Mouse (Mus musculus): ENCODE data around the gene H60b. TPM values are rescaled to one million over a fixed set of nuclear protein-coding genes. Genes with fewer than 3 reads are reported as not detected.

Gene H60b
- polyA plus RNA-seq, 1 experiment, result 0.93 TPM

DNA sequence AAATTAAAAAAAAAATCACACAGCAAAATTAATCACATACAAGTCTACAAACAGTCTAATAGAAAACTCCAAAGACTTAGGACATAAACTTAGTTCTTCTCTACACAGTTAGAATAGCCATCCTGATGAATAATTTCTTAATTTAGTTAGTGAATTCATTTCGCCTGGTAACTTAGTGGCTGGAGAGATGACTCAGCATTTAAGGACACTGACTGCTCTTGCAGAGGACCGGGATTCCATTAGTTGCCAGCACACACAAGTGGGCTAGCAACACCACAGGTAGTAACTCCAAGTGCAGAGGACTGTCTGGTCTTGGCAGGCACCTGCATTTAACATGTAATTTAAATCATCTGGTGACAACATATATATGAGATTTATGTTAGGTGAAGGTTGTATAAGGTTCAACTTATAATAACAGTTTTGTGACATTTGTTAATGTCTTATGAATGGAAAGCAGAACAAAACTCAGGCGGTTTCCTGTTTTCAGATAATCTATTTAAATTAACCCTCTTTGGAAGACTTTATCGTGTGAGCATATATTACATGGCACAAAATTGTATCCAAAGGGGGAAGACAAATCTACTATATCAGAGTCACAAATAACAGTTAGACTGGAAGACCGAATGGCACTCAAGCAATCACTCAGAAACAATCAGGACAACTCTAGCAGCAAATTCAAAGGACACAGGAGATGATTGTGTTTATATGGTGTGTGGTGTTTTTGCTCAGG, 138.8 kb downstream of the H60b start:
- no peak for TF ChIP-seq POLR2A (IDR thresholded peaks at IDR 0.05; ENCODE audit: borderline replicate concordance, extremely low read depth, insufficient read depth, insufficient read length, poor library complexity, severe bottlenecking)
- TF ChIP-seq CTCF (IDR thresholded peaks at IDR 0.05; ENCODE audit: borderline replicate concordance, extremely low read depth, insufficient read depth, insufficient read length), result no peak
- no peak for DNase-seq (ENCODE audit: low read depth)

DNA sequence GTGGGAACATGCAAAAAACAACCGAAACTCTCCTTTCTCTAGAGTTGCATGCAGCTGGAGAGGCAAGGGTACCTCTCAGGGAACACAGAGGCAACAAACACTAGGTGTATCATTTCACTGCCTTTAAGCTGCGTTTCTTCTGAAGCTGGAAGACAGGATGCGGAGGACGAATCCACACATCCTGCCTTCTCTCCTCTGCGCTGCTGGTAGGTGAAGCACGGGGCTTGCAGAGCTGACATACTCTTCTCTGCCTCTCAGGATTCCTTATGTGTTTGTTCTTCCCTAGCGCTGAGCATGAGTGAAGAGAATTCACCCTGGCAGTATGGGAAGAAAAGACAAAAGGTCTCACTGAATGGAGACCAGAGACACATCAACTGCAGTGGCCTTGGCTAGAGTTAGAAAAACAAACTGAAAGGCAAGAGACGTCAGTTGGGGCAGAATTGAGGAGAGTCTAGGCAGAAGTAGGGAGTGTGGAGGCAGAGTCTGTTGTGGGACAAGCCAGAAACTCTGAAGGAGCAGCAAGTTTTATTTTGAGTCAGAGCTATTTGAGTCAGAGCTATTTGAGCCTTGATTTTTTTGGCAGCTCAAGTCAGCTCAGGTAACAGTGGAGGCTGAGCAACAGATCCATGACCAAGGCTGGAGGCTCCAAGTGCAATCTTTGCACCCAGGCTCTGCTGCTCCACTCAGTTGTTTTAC, 139.5 kb downstream of the H60b start:
- no peak for DNase-seq (ENCODE audit: low read depth)
- TF ChIP-seq POLR2A (IDR thresholded peaks at IDR 0.05; ENCODE audit: borderline replicate concordance, extremely low read depth, insufficient read depth, insufficient read length, poor library complexity, severe bottlenecking) (no peak), CTCF (IDR thresholded peaks at IDR 0.05; ENCODE audit: borderline replicate concordance, extremely low read depth, insufficient read depth, insufficient read length) (no peak)

DNA sequence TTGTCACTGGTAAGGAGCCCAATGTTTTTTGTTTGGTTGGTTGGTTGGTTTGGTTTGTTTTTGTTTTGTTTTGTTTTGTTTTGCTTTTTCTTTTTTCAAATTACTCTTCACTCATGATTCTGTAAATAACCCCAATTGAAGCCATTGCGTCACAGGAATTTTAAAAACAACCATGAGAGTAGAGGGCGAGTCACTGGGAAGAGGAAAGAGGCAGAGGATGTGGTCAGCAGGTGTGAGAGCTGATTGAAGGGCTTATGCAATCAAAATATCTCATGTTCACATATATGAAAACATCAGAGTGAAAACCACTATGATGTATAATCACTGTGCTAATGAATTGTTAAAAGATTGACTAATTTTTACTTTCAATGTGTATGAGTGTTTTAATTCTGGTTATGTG, 140.9 kb downstream of the H60b start:
- no peak for DNase-seq (ENCODE audit: low read depth)
- TF ChIP-seq CTCF (IDR thresholded peaks at IDR 0.05; ENCODE audit: borderline replicate concordance, extremely low read depth, insufficient read depth, insufficient read length) (no peak), POLR2A (IDR thresholded peaks at IDR 0.05; ENCODE audit: borderline replicate concordance, extremely low read depth, insufficient read depth, insufficient read length, poor library complexity, severe bottlenecking) (no peak)

DNA sequence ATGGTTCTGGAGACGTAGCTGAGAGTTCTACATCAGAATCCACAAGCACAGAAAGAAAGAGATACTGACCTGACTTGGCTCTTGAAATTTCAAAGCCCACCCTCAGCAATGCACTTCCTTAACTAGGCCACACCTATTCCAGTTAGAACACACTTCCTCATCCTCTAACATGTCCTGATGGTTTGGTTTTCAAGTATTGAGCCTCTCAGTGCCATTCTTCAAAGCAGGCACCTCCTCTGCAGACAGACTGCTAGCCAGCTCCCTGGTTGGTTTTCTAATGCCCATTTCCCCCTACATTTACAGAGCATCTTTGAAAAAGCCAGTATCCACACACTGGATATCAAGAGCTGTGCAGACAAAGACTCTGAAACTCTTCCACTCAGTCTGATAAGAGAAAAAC, 143.3 kb downstream of the H60b start:
- TF ChIP-seq POLR2A (IDR thresholded peaks at IDR 0.05; ENCODE audit: borderline replicate concordance, extremely low read depth, insufficient read depth, insufficient read length, poor library complexity, severe bottlenecking) (no peak), CTCF (IDR thresholded peaks at IDR 0.05; ENCODE audit: borderline replicate concordance, extremely low read depth, insufficient read depth, insufficient read length) (no peak)
- DNase-seq (ENCODE audit: low read depth), result no peak

- TF ChIP-seq POLR2A (IDR thresholded peaks at IDR 0.05; ENCODE audit: borderline replicate concordance, extremely low read depth, insufficient read depth, insufficient read length, poor library complexity, severe bottlenecking) (no peak), CTCF (IDR thresholded peaks at IDR 0.05; ENCODE audit: borderline replicate concordance, extremely low read depth, insufficient read depth, insufficient read length) (no peak)
- no peak for DNase-seq (ENCODE audit: low read depth)
Measured at GRCm38 (mm10) chr10:22302344-22303057, 144.1 kb downstream of the H60b start.

- no peak for DNase-seq (ENCODE audit: low read depth)
- TF ChIP-seq POLR2A (IDR thresholded peaks at IDR 0.05; ENCODE audit: borderline replicate concordance, extremely low read depth, insufficient read depth, insufficient read length, poor library complexity, severe bottlenecking), result no peak
- no peak for TF ChIP-seq CTCF (IDR thresholded peaks at IDR 0.05; ENCODE audit: borderline replicate concordance, extremely low read depth, insufficient read depth, insufficient read length)
Measured at GRCm38 (mm10) chr10:22303736-22304135, 145.3 kb downstream of the H60b start.

- TF ChIP-seq CTCF (IDR thresholded peaks at IDR 0.05; ENCODE audit: borderline replicate concordance, extremely low read depth, insufficient read depth, insufficient read length) (no peak), POLR2A (IDR thresholded peaks at IDR 0.05; ENCODE audit: borderline replicate concordance, extremely low read depth, insufficient read depth, insufficient read length, poor library complexity, severe bottlenecking) (no peak)
- no peak for DNase-seq (ENCODE audit: low read depth)
Measured at GRCm38 (mm10) chr10:22305801-22306200, 147.4 kb downstream of the H60b start.

DNA sequence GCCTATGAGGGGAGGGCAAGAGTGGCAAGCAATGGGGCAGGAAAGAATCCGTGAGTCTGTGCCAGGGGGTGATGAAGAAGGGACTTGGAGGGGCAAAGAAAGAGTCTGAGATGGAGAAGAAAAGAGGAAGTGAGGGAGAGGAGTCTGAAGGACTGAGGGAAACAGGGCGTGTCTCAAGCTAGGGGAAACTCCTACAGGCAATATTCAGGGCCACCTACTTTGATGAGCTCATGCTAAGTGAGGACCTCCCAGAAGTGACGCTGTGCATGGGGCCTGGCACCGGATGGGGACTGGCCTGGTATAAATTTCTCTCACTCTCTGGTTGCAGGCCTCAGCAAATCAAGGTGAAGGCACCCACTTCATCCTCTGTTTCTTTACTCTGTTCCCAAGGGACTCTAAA, 148.1 kb downstream of the H60b start:
- DNase-seq (ENCODE audit: low read depth), result no peak
- TF ChIP-seq POLR2A (IDR thresholded peaks at IDR 0.05; ENCODE audit: borderline replicate concordance, extremely low read depth, insufficient read depth, insufficient read length, poor library complexity, severe bottlenecking) (no peak), CTCF (IDR thresholded peaks at IDR 0.05; ENCODE audit: borderline replicate concordance, extremely low read depth, insufficient read depth, insufficient read length) (no peak)

DNA sequence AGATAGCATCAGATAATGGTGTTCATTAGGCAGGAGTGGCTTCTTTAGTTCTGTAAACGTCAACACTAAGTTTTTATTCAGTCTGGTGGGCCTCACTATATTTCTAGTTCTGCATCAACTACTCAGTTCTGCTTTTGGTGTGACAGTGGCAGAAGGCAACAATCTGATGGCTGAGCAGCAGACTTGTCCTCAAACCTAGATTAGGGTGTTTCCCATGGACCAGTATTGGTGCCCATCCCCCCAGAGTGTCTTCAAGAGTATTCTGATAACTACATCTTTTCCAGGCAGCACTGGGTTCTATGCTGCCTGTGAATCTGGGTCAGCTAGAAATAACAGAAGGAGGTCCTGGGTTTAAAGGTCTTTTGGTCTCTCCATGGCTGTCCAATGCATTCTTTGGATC, 149.8 kb downstream of the H60b start:
- TF ChIP-seq CTCF (IDR thresholded peaks at IDR 0.05; ENCODE audit: borderline replicate concordance, extremely low read depth, insufficient read depth, insufficient read length) (no peak), POLR2A (IDR thresholded peaks at IDR 0.05; ENCODE audit: borderline replicate concordance, extremely low read depth, insufficient read depth, insufficient read length, poor library complexity, severe bottlenecking) (no peak)

GRCm38 (mm10) chr10:22322858-22323257, 164.5 kb downstream of the H60b start:
- TF ChIP-seq CTCF (IDR thresholded peaks at IDR 0.05; ENCODE audit: borderline replicate concordance, extremely low read depth, insufficient read depth, insufficient read length), result no peak
- no peak for TF ChIP-seq POLR2A (IDR thresholded peaks at IDR 0.05; ENCODE audit: borderline replicate concordance, extremely low read depth, insufficient read depth, insufficient read length, poor library complexity, severe bottlenecking)
- no peak for DNase-seq (ENCODE audit: low read depth)

More for the DNA sequence above, 149.8 kb downstream of the H60b start:
- DNase-seq (ENCODE audit: low read depth), result no peak

Other genes starting within 250 kb of the H60b start
- gene 4930444G20Rik, start 90.5 kb upstream of the H60b start, polyA plus RNA-seq (2012; rRNA removed), result not detected in 2 replicates
- 2.6 and 3.4 TPM in 2 replicates for gene E030030I06Rik, start 9.3 kb upstream of the H60b start, polyA plus RNA-seq (2012; rRNA removed)
- gene Raet1e, start within 50 bp of the H60b start, polyA plus RNA-seq (2012; rRNA removed), result 1.1 TPM in 2 replicates
- 1.4 and 1.8 TPM in 2 replicates for gene Raet1d, start 202.0 kb downstream of the H60b start, polyA plus RNA-seq (2012; rRNA removed)

All from brain, embryonic 14.5 days (tissue).